Mouse (Mus musculus) embryonic facial prominence, embryonic 12.5 days (tissue): Measurements from ENCODE around the gene Fas. TPM values are rescaled to one million over a fixed set of nuclear protein-coding genes. Genes with fewer than 3 reads are reported as not detected.
A peak's percentile ranks its signal among the peaks of the same experiment; 100 is the strongest.

ENCODE experiments used
- ATAC-seq: fragments of 200-750 bp; cut with Nextera tagmentation; 2 replicates; pipeline ENCODE4 v1.8.0; 2017; ENCODE audit not compliant: insufficient number of reproducible peaks, insufficient read depth, low FRiP score, low TSS enrichment
- H3K27ac ChIP-seq: fragments of 300-500 bp; sonication (generic); 2 replicates; pipeline ENCODE4 v1.5.1; 2016; ENCODE audit warnings: mild to moderate bottlenecking
- H3K27me3 ChIP-seq: fragments of 300-500 bp; sonication (generic); 2 replicates; pipeline ENCODE4 v1.6.1; 2016; ENCODE audit warnings: mild to moderate bottlenecking, moderate library complexity
- H3K36me3 ChIP-seq: fragments of 300-500 bp; sonication (generic); 2 replicates; pipeline ENCODE4 v1.6.1; 2016; ENCODE audit warnings: mild to moderate bottlenecking
- H3K4me1 ChIP-seq: fragments of 300-500 bp; sonication (generic); 2 replicates; pipeline ENCODE4 v1.6.1; 2016
- H3K4me2 ChIP-seq: fragments of 300-500 bp; sonication (generic); replicated peaks from 2 replicates; pipeline ENCODE4 v1.6.1; 2016; ENCODE audit warnings: mild to moderate bottlenecking, moderate library complexity
- H3K4me3 ChIP-seq: fragments of 300-500 bp; sonication (generic); 2 replicates; pipeline ENCODE4 v1.5.1; 2016; ENCODE audit warnings: mild to moderate bottlenecking
- H3K9ac ChIP-seq: fragments of 300-500 bp; sonication (generic); 2 replicates; pipeline ENCODE4 v1.6.1; 2016; ENCODE audit warnings: mild to moderate bottlenecking, moderate library complexity
- H3K9me3 ChIP-seq: fragments of 300-500 bp; sonication (generic); 2 replicates; pipeline ENCODE4 v1.6.1; 2016; ENCODE audit warnings: mild to moderate bottlenecking, moderate library complexity
- WGBS: fragments of 180-500 bp; shearing (Covaris S2); methylation state at CpG from one replicate; pipeline ENCODE4 v1.1.7; 2016; 5-methylcytosine and 5-hydroxymethylcytosine counted together
- polyA plus RNA-seq: library from polyadenylated mRNA; unstranded; fragments of >200 nt; fragmentation: Nextera tagmentation; extraction: Ambion mirVana; gene quantifications from 2 replicates; pipeline ENCODE4 v1.2.1, GENCODE M21; 2016

The Fas gene
- 2.3 and 3.6 TPM in 2 replicates for polyA plus RNA-seq

DNA sequence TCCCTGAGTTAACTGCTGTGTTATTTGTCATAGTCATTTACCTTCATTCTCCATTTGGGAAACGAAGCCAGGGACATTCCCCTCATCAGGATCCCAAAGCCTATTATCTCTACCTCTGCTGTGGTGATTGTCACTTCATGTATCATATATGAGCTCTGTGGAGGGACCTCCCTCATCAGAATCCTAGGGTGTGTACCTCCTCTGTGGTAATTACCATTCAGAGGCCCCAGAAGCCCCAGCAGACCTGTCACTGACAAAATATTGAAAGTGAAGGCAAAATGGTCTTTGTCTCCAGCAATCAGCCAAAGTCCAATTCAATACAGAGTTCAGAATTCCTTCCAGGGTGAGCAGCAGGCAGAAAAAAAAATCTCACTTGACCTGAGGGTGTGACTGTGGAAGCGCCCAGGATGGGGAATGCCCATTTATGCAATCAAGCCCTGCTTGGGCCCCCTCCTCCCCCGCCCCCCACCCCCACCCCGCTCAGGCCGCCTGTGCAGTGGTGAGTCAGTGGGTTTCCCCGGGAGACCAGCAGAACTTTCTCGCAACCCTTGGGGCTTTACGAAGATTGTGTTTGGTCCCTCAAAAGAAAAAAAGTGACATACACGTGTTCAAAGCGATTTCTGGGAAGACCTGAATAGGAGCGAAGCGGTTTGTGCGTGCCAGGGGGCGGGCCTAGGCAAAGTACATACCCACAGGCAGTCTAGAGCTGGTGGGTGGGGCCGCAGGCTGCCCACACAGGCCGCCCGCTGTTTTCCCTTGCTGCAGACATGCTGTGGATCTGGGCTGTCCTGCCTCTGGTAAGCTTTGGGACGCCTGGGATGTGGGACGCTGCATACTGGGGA lies at the start of gene Fas:
TSS of gene Fas (plus strand) at position 719 of the 842 bp plus-strand sequence.
- Histone ChIP-seq H3K9me3 (no peaks in the 10 kb centered on the region), H3K4me3 (peak within 1 kb of the TSS; percentile 38), H3K4me1 (0 out of 2 replicates have a peak, but pooled peaks cover 6% of the 10 kb centered on the region), H3K9ac (peak within 1 kb of the TSS; percentile 25), H3K27ac (no peak within 1 kb of the TSS), H3K4me2 (peak within 1 kb of the TSS; percentile 80), H3K27me3 (0 out of 2 replicates have a peak, but pooled peaks cover 3% of the 10 kb centered on the region), H3K36me3 (no peaks in the 10 kb centered on the region)
- 5% methylated on average over 19 of the region's 19 CpGs for WGBS
- peak; percentile 93 for ATAC-seq

- no peaks in the 10 kb centered on the region for H3K9me3 ChIP-seq
- no peaks in the 10 kb centered on the region for H3K36me3 ChIP-seq
- H3K27me3 ChIP-seq: no peaks in the 10 kb centered on the region
- H3K4me3 ChIP-seq: no peak overlapping the region
- ATAC-seq: no peak
- H3K4me2 ChIP-seq: no peak overlapping the region
- H3K4me1 ChIP-seq: no peaks in the 10 kb centered on the region
- no peak overlapping the region for H3K27ac ChIP-seq
- no peak overlapping the region for H3K9ac ChIP-seq
- 67% methylated on average over 15 of the region's 15 CpGs for WGBS
Observed at GRCm38 (mm10) chr19:34241247-34241915, 49.1 kb upstream of the Fas start.

- H3K36me3 ChIP-seq: no peaks in the 10 kb centered on the region
- no peaks in the 10 kb centered on the region for H3K27me3 ChIP-seq
- no peak for ATAC-seq
Observed at GRCm38 (mm10) chr19:34242925-34243324, 47.5 kb upstream of the Fas start.

GRCm38 (mm10) chr19:34244056-34244455 lies 46.4 kb upstream of the Fas start:
- no peaks in the 10 kb centered on the region for H3K9me3 ChIP-seq
- no peak overlapping the region for H3K27ac ChIP-seq
- no peak overlapping the region for H3K9ac ChIP-seq
- H3K4me3 ChIP-seq: no peak overlapping the region
- no peaks in the 10 kb centered on the region for H3K27me3 ChIP-seq
- no peak for ATAC-seq
- H3K4me2 ChIP-seq: no peak overlapping the region
- no peaks in the 10 kb centered on the region for H3K36me3 ChIP-seq
- WGBS: 16% methylated on average over 6 of the region's 6 CpGs
- no peaks in the 10 kb centered on the region for H3K4me1 ChIP-seq

More at GRCm38 (mm10) chr19:34242925-34243324, 47.5 kb upstream of the Fas start:
- H3K9ac ChIP-seq: no peak overlapping the region
- H3K9me3 ChIP-seq: no peaks in the 10 kb centered on the region
- no peak overlapping the region for H3K27ac ChIP-seq
- H3K4me1 ChIP-seq: no peaks in the 10 kb centered on the region
- H3K4me2 ChIP-seq: no peak overlapping the region
- no peak overlapping the region for H3K4me3 ChIP-seq

DNA sequence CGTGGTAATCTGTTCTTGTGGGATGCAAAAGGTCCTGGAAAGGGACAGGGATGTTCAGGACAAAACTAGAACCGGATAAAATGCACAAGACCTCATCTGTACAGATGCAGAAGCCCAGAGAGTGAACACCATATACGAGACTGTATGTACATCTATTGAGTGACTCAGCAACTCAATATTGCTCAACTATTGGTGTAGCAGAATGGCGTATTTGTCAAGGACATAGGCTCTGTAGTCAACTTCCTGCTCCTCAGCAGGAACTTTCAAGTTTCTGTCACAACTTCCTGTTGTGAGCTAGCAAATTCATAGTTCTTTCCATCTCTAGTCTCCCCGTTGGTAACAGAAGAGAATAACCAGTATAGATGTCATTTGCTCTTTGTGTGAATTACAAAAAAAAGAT lies 41.9 kb upstream of the Fas start:
- H3K27ac ChIP-seq: no peak overlapping the region
- WGBS: 79% methylated on average over 5 of the region's 5 CpGs
- no peaks in the 10 kb centered on the region for H3K36me3 ChIP-seq
- H3K4me2 ChIP-seq: no peak overlapping the region
- H3K27me3 ChIP-seq: no peaks in the 10 kb centered on the region
- no peak overlapping the region for H3K9ac ChIP-seq
- peaks cover under 1% of the 10 kb centered on the region; the same call in 1 of the 2 replicates for H3K4me1 ChIP-seq
- ATAC-seq: no peak
- no peaks in the 10 kb centered on the region for H3K9me3 ChIP-seq
- H3K4me3 ChIP-seq: no peak overlapping the region

GRCm38 (mm10) chr19:34250621-34251020 lies 39.8 kb upstream of the Fas start:
- no peaks in the 10 kb centered on the region for H3K27me3 ChIP-seq
- no peak for ATAC-seq
- H3K36me3 ChIP-seq: no peaks in the 10 kb centered on the region
- no peaks in the 10 kb centered on the region for H3K9me3 ChIP-seq
- no peak overlapping the region for H3K27ac ChIP-seq
- no peak overlapping the region for H3K4me2 ChIP-seq
- H3K4me1 ChIP-seq: peaks cover 10% of the 10 kb centered on the region
- H3K9ac ChIP-seq: no peak overlapping the region
- WGBS: 67% methylated on average over 4 of the region's 4 CpGs
- no peak overlapping the region for H3K4me3 ChIP-seq

DNA sequence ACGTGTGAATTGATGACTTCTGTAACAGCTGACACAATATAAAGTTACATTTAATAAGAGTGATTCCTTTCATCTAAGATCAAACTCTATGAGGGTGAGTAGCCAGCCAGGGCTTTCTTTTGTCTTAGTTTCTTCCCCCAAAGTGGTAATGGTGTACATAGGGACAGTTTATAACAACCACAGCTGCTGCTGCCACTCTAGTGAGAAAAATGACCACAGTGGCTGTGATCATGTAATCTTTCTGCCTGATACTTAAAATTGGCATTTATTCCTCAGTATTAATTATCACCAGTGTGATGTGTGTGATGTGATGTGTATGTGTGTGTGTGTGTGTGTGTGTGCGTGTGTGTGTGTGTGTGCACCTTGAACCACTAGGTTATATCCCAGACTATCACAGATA lies 38.6 kb upstream of the Fas start:
- Histone ChIP-seq H3K27ac (no peak overlapping the region), H3K4me1 (peaks cover 10% of the 10 kb centered on the region), H3K27me3 (no peaks in the 10 kb centered on the region), H3K4me2 (no peak overlapping the region), H3K36me3 (no peaks in the 10 kb centered on the region), H3K9me3 (no peaks in the 10 kb centered on the region), H3K4me3 (no peak overlapping the region), H3K9ac (no peak overlapping the region)
- ATAC-seq: no peak
- WGBS: 67% methylated on average over 2 of the region's 2 CpGs

- H3K9ac ChIP-seq: no peak overlapping the region
- no peaks in the 10 kb centered on the region for H3K27me3 ChIP-seq
- 82% methylated on average over 9 of the region's 9 CpGs for WGBS
- H3K4me2 ChIP-seq: no peak overlapping the region
- H3K9me3 ChIP-seq: no peaks in the 10 kb centered on the region
- peaks cover 10% of the 10 kb centered on the region for H3K4me1 ChIP-seq
- no peak overlapping the region for H3K4me3 ChIP-seq
- 0 out of 2 replicates have a peak overlapping the region, but pooled peaks have one; percentile 26 for H3K27ac ChIP-seq
- H3K36me3 ChIP-seq: no peaks in the 10 kb centered on the region
- no peak for ATAC-seq
Observed at GRCm38 (mm10) chr19:34252450-34252849, 38.0 kb upstream of the Fas start.

DNA sequence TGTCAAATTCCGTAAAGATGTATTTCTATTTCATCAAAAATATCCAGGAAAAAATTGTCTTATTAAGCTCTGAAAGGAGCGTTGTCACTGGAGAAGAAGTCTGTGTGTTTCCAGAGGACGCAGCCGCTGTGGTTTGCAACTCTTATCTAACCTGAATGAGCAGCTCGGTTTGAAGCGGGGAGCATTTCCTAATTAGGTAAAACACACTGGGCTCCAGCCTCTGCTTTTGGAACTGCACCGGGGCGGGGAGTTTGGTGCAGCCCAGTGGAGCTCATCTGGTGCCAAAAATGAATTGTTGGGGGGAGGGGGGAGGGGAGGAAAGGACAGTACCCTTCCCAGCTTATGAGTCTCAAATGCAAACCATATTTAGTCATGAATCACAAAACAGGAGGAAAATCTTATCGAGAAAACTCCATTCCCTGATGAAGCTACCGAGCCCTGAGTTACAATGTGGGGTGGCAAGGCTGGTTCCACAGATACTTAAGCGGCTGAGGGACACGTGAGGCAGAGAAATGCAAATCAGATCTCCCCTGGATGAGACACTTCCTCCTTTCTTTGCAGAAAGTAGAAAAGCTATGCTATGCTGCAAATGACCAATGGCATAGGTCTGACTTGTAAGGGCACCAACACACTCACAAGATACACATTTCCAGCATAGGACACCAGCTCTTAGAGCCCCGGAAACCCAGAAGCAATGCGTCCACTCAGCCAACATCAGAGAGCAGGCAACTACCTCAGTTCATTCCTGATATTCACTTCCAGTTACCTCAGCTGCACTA lies 36.2 kb upstream of the Fas start:
- Histone ChIP-seq H3K27ac (peak overlapping the region; percentile 41; the same call in 1 of the 2 replicates), H3K4me1 (peaks cover 10% of the 10 kb centered on the region), H3K4me2 (peak overlapping the region; percentile 29; the same call in 1 of the 2 replicates), H3K36me3 (no peaks in the 10 kb centered on the region), H3K27me3 (no peaks in the 10 kb centered on the region), H3K4me3 (0 out of 2 replicates have a peak overlapping the region, but pooled peaks have one; percentile 4), H3K9ac (no peak overlapping the region), H3K9me3 (no peaks in the 10 kb centered on the region)
- 46% methylated on average over 14 of the region's 14 CpGs for whole genome bisulfite sequencing
- no peak for ATAC-seq

GRCm38 (mm10) chr19:34254880-34255681 lies 35.4 kb upstream of the Fas start, which contains the start of gene Acta2:
Gene Acta2 (minus strand): TSS chr19:34255590.
- Histone ChIP-seq H3K27ac (peak within 1 kb of the TSS; percentile 41), H3K36me3 (no peaks in the 10 kb centered on the region), H3K4me2 (peak within 1 kb of the TSS; percentile 29; the same call in 1 of the 2 replicates), H3K4me3 (0 out of 2 replicates have a peak within 1 kb of the TSS, but pooled peaks have one; percentile 4), H3K27me3 (no peaks in the 10 kb centered on the region), H3K4me1 (peaks cover 10% of the 10 kb centered on the region), H3K9ac (no peak within 1 kb of the TSS), H3K9me3 (no peaks in the 10 kb centered on the region)
- peak; percentile 85 for ATAC-seq
- WGBS: 56% methylated on average over 16 of the region's 16 CpGs

DNA sequence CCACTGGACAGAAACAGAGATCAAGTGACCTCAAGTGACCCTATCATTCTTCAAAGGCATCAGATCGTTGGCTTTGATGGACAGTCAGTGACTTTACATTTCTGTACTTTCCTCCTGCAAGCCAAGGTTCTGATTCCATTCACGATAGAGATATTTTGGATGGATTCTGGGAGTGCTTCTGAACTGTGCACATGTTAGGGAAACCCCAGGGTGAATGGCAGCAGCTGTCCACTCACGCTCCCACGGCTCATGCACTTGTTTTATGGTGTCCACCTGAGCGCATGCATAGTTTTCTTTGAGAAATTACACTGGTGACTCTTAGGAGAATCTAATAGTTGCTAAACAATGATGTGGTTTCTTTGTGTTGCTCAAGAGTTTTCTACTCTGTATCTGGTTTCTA lies 34.3 kb upstream of the Fas start:
- Histone ChIP-seq H3K4me1 (peaks cover 10% of the 10 kb centered on the region), H3K9me3 (no peaks in the 10 kb centered on the region), H3K4me2 (no peak overlapping the region), H3K4me3 (no peak overlapping the region), H3K36me3 (no peaks in the 10 kb centered on the region), H3K9ac (no peak overlapping the region), H3K27ac (no peak overlapping the region), H3K27me3 (no peaks in the 10 kb centered on the region)
- 75% methylated on average over 5 of the region's 5 CpGs for WGBS
- no peak for ATAC-seq
